Mouse (Mus musculus) ovary, postnatal 36 days (tissue): ENCODE measurements at regions not wholly inside any gene's neighbourhood (a gene's known extent, or its start where the extent isn't known, plus 50 kb on each side); places are given as distances from the start of the nearest gene placed in this dataset.

Experiments used
- DNase-seq: peaks from one replicate; pipeline ENCODE4 v3.0.0; 2022; ENCODE audit warnings: low spot score, mixed read lengths

- no peak for DNase-seq
These were observed 161.5 kb upstream of the Ghitm start for GRCm38 (mm10) chr14:37296531-37296930.

- DNase-seq, result no peak
These were observed 157.2 kb upstream of the Ghitm start for GRCm38 (mm10) chr14:37292084-37292860.

DNA sequence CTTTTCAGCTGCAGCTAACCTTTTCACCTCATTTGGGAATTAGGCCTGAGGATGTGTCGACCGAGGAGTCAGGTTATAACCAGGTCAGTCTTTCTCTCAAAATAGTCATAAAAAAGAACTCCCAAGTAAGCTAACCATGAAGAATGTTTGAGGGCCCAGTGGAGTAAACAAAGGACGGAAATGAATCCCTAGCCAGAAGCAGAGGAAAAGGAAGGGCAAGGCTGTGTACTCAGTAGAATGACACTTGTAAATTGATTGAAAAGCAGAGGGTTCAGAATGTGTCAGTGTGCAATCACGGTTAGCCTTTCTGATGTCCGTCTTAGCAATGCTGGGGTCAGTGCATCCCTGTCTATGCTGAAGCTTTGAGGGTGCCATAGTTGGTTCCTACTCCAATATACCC lies 149.3 kb upstream of the Ghitm start:
- no peak for DNase-seq

GRCm38 (mm10) chr14:37279356-37279755 lies 144.3 kb upstream of the Ghitm start:
- DNase-seq, result no peak

DNA sequence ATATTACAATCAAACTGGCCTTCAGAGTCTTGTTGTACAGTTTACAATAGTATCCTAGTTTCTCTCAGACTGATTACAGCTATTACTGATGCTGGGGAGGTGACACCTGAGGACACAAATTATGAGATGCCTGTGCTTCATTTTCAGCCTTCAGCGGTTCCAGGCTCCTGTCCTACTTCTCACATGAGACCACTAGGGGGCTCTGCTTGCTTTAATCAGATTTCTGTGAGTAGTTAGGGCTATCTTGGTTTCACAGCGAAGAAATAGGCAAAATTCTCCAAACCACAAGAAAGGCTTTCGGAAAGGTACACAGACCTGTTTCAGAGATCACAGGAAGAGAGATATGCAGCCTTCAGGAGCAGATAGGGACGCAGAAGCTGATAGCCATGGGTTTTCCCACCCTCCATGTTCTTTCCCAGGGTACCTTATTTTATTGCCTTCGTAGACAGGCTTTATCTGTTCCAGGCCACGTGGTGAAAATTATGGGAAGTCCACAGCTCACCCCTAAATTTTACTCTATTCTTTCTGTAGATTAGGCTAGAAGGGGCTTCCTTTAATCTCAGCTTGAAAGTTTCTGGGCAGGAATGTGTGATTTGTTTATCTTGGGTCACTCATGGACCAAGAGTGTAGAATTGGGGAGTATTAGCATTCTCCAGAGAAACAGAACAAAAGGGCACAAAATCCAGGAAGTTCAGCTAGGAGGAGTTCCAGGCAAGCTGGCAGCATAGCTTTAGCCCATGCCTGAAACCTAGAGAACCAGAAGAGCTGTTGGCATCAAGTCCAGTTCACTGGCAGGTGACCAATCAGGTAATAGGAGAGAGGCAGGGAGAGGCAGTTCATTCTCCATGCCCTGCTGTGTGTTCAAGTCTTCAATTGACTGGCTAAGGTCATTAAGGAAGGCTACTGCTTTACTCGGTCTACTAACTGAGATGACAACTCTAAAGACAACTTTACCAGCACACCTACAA lies 141.9 kb upstream of the Ghitm start:
- DNase-seq, result no peak

DNA sequence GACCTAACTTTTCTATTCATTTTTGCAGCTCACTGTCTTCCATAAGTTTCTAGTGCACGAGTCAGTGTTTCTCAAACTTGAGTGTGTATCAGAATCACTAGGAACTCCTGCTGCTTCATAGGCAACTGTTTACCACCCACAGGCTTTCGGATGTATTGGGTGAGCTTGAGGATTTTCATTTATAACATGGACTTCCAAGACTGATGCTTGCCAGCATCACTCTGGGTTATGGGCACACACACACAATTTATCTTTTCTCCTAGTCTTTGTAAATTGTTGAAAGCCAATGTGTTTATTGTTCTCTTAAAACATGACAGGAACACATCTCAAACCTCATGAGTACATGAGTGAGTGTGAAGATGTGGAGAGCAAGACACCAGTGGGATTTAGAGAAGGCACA lies 137.0 kb upstream of the Ghitm start:
- DNase-seq, result no peak

DNA sequence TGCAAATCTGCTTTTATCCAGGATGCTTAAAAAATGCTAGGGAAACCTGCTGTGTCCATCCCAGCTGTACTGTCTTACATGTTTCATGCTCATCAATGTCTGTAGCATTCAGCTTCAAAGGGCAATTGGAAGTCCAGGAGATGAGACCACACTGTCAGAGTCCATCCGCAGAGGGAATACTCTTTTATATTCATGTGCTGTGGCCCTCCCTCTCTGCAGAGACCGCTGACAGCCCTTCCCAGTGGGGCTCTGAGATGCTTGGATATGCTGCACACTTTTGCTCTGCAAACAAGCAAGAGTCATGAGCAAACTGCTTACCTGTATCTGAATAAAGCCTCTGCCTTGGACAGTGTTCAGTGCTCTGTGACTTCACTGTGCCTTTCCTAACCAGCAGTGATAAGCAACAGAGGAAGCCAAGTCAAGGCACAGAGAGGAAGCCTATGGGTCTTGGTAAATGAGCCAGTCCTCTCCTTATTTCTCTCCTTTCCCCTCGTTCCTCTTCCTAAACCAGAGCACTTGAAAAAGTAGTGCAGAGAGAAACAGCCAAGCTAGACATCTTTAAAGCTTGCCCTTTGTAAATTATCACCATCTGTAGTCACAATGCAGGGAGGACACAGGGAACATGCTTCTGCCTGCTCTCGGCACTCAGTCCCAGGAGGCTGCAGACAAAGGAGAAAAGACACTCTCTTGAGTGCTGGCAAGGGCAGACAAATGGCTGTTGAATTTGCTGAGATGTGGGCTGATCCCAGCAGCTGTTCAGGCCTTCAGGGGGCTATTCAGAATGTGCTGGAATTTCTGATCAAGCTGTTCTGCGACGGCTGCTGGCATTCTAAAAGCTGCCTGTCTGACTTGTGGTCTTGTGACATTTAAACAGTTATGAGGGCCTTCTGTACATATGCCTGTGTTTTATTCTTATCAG lies 136.2 kb upstream of the Ghitm start:
- DNase-seq, result no peak

GRCm38 (mm10) chr14:37269920-37270319 lies 134.8 kb upstream of the Ghitm start:
- no peak for DNase-seq

DNA sequence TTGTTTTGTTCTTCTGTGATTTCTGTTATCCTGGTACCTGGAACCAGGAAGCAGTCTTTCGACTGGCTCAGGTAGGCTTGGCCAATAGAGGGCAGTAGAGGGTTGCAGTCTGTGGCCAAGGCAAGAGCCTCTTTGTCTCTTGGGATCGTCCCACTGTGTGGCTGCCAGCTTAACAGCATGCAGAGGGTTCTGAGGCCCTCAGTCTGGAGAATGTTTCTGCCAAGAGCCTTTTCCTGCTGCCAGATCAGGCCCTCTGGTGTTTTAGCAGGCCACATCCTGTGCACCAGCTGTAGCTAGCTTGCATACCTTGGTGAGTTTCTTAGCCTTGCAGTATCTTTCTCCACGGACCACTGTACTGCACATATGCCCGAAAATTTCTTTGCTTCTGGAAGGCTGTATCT lies 103.6 kb upstream of the Ghitm start:
- peak; percentile 26 for DNase-seq

DNA sequence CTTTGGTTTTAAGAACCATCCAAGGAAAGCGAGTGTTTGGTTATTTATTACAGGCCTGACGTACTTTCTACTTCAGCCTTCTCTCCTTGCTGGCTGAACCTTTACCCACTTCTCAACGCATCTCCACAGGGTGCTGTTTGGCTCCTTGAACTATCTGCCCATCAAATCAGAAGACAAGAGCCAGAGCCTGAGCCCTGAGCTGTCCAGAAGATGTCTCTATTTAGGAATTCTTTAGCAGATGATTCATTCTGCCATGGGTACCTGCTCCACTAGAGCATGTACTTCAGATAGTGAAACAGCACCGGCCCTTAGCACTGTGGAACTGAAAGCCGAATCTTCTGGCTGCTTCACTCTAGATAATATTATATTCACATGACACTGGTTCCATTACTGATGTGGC lies 102.1 kb upstream of the Ghitm start:
- no peak for DNase-seq

DNA sequence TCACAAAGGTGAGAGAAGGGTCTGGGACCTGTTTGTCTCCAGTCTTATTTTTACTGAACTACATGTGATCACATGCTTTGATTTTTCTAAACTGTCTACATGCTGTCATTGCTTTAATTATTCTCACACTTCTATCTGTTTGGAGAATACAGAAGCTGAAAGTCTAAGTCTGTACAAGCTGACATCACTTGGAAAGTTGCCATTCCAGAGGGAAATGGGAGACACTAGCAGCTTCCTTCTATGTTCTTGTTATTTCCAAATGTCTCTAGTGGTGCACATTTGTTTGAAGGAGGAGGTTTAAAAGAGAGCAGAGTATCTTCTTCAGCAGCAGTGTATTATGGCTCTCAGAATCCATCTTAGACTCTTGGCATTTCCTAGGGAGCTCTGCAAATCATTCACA lies 73.2 kb upstream of the Ghitm start:
- DNase-seq, result no peak

DNA sequence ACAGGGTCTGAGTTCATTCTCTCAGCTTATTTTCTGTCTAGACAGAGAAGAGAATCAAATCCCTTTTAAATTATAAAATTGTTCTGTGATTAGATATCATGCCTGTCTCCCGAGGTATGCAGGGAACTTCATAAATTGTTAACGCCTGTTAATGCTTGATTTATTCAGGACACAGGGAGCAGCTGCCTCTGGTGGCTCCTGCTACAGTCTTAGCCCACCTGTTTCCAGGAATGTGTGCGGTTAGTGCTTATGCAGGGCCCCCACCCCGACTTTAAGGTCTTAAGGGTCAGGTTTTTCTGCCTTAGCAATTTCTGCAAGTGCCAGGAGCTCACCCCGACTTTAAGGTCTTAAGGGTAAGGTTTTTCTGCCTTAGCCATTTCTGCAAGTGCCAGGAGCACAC lies 54.7 kb upstream of the Ghitm start:
- no peak for DNase-seq
